Mouse (Mus musculus) ES-E14 (cell line): Measurements from ENCODE around the gene Hap1.

Source experiments
- CHD2 ChIP-seq: IDR thresholded peaks from 2 replicates; pipeline ENCODE4 v1.6.1; 2014; ENCODE audit warnings: mild to moderate bottlenecking, low read depth, low read length, inconsistent platforms
- HCFC1 ChIP-seq: IDR thresholded peaks from 2 replicates; pipeline ENCODE4 v1.6.1; 2012; ENCODE audit warnings: low read length, inconsistent platforms, borderline replicate concordance; ENCODE audit not compliant: insufficient read depth
- MAFK ChIP-seq: IDR thresholded peaks from 2 replicates; pipeline ENCODE4 v1.6.1; 2014; ENCODE audit warnings: mild to moderate bottlenecking, low read depth, low read length, inconsistent platforms; ENCODE audit not compliant: insufficient read depth
- ZC3H11A ChIP-seq: IDR thresholded peaks from 2 replicates; pipeline ENCODE4 v1.6.1; 2012; ENCODE audit warnings: low read depth, mild to moderate bottlenecking, inconsistent platforms, low read length, borderline replicate concordance
- ZNF384 ChIP-seq: IDR thresholded peaks from 2 replicates; pipeline ENCODE4 v1.6.1; 2012; ENCODE audit warnings: low read depth, low read length, inconsistent platforms

DNA sequence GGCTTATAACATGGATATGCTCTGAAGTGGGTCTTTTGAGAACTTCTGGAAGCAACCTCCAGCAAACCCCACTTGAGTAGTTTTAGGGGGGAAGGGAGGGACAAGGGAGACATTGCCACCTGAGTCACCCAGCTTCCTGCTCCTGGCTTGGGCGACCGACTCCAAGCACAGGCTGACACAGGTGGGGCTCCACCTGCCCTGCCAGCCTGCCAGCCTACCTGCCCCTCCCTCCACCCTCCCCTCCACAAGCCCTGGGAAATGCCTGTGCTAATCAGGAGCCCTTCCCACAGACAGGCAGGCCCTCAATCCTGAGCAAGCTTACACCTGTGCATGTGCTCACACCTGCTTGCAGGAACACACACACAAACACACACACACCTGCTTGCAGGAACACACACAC, 46.8 kb upstream of the Hap1 start:
- no peak for TF ChIP-seq HCFC1
- TF ChIP-seq MAFK = no peak
- no peak for TF ChIP-seq CHD2
- TF ChIP-seq ZC3H11A = no peak
- no peak for TF ChIP-seq ZNF384
